Mouse (Mus musculus) inflammation-experienced regulatory T-cells, adult 16 weeks (primary cell): ENCODE data around the gene Zdhhc9. TPM values are rescaled to one million over a fixed set of nuclear protein-coding genes. Genes with fewer than 3 reads are reported as not detected.

Experiments used
- polyA plus RNA-seq: library from polyadenylated mRNA; unstranded; fragments of 100-300 nt; shearing (Covaris generic); gene quantifications from one replicate; pipeline ENCODE4 v1.2.1, GENCODE M21; 2017

Zdhhc9 gene
- 27.1 TPM for polyA plus RNA-seq

DNA sequence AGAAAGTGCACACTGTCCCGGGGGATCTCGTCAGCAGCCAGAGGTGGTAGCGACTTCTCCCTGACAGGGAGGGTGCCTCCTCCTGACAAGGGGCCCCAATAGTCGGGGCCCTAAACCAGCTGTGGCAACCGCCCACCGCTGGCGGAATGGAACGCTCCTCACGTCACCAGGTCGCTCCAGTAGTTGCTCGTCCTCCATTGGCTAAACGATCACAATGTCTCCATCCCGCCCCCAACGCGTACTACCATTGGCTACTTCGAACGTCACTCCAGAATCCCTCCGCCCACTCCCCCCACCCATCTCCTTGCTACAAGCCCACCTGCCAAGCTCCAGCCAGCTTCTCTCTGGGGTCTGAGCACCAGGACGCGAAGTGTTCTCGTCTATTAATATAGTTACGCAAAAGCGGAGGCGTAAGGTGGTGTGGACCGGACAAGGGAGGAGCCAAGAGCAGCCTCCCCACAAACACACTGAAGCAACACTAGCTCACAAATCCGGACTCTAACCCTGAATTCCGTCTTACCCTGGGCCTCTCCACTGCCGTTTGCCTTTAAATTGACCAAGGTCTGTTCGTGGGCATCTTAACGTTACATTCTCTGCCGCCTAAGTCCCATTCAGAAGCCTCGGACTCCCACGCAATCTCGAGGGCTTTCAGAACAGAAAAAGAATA, at the start of gene Zdhhc9:
Gene Zdhhc9 (minus strand): TSS at position 360 of the 667 bp plus-strand sequence.

DNA sequence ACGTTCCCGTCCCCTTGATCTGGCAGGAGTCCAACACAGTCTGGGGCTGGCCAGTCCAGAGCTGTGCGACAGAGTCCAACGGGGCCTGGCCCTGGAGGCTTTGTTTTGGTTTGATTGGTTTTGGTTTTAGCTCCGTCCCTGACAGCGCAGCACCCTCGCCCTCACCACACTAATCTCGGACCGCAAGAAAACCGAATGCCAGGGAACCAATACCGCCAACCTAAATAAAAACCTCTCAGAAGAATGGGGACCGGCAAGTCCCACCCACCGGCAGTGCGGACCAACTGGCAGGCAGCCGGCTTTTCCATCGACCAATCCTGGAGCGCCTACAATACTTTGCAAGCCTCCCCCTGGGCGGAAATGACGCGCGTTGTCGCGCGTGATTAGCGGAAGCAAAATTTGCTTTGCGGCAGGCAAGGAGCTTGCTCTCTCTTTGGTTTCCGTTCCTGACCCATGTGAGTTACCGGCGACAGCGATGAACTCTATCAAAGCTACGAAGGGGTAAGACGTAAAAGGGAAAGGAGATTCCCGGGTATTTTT, 47.9 kb upstream of the Zdhhc9 start, which contains the start of gene Utp14a:
Gene Utp14a (plus strand): TSS at position 395 of the 540 bp plus-strand sequence.

DNA sequence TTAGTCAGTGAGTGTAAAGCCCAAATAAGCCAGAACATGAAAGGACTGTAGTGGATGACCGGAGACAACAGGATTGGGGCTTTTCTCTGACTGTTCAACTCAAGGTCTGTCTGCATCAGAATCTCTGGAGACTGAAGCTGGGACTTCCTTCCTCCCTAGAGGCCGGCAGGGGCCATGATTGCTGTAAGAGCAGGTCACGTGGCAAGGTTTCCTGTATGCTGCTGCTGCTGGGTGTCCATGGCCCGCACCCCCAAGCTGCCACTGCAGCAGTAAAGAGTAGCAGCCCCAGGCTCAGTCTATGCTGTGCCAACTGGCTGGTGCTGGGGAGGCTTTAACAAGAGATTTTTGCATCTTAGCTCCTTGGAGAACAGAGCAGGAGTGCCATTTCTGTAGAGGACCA, 62.4 kb downstream of the Zdhhc9 start, which contains the start of gene Sash3:
Gene Sash3 (plus strand): TSS at position 175 of the 400 bp plus-strand sequence.

Other genes with a start within 250 kb of the Zdhhc9 start
- gene Apln, start 174.0 kb downstream of the Zdhhc9 start, polyA plus RNA-seq, result 0.49 TPM
- 0.34 TPM for gene Xpnpep2, start 100.2 kb downstream of the Zdhhc9 start, polyA plus RNA-seq
- gene Sash3, start 62.4 kb downstream of the Zdhhc9 start, polyA plus RNA-seq, result 542 TPM
- gene Utp14a, start 48.0 kb upstream of the Zdhhc9 start, polyA plus RNA-seq, result 19.5 TPM
- 2.3 TPM for gene Bcorl1, start 132.5 kb upstream of the Zdhhc9 start, polyA plus RNA-seq